Comparison of ENCODE assay signal across 7 mouse cellular contexts in genomic region chr2:106547117-106547516, GRCm38 (mm10).
DNase-seq lines count a peak whose midpoint lies in the region.

No protein-coding gene starts in this region.

- DNase-seq in ovary, adult 18-20 months (ENCODE audit: low spot score), result peak; percentile 2
- DNase-seq in ovary, postnatal 10 days (ENCODE audit: low spot score), result no peak
- peak; percentile 36 to 53 for DNase-seq in cerebellum, postnatal 36 days
- DNase-seq in kidney, postnatal 14 days, result peak; percentile 59
- DNase-seq in skeletal muscle tissue, adult 2 months (ENCODE audit: low read depth, low spot score), result peak; percentile 34
- no peak for DNase-seq in spleen, postnatal 14 days (ENCODE audit: low spot score in 2 of 2)
- DNase-seq in frontal cortex, postnatal 10 days (ENCODE audit: low spot score in 2 of 2), result no peak

Comparison
In these comparisons a context has a peak if more than half of its experiments do, and no peak if none do; other contexts are left out.
1. DNase-seq: peak in ovary, adult 18-20 months (single experiment), cerebellum, postnatal 36 days (2 of 2), kidney, postnatal 14 days (single experiment) and skeletal muscle tissue, adult 2 months (single experiment); none in ovary, postnatal 10 days (single experiment), spleen, postnatal 14 days (0 of 2) and frontal cortex, postnatal 10 days (0 of 2).